Mouse (Mus musculus) kidney, adult 9 months (tissue): Measurements from ENCODE around the gene Caskin1.

Experiments used
- DNase-seq: peaks from one replicate; pipeline ENCODE4 v3.0.0; 2022

The Caskin1 gene

DNA sequence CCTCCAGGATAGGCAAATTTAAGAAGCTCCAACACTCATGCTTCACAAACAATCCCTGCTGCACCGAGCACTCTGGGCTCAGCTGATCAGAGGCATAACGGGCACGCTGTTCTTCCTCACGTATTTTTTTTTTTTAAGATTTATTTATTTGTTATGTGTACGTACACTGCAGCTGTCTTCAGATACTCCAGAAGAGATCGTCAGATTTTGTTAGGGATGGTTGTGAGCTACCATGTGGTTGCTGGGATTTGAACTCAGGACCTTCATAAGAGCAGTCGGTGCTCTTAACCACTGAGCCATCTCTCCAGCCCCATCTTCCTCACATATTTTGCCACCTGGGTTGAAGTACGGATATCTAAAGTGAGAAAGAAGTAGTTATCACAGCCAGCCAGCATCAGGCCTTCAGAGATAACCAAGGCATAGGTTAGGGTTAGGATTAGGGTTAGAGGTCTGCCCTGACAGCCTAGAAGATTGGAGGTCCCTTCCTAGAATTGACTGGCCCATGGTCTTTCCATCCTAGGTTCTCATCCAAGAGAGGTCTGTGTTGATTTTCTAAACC, 45.8 kb downstream of the Caskin1 start, which contains the start of gene Rab26:
Rab26 (minus strand) TSS at position 51 of the 559 bp plus-strand sequence.
- DNase-seq, result no peak

DNA sequence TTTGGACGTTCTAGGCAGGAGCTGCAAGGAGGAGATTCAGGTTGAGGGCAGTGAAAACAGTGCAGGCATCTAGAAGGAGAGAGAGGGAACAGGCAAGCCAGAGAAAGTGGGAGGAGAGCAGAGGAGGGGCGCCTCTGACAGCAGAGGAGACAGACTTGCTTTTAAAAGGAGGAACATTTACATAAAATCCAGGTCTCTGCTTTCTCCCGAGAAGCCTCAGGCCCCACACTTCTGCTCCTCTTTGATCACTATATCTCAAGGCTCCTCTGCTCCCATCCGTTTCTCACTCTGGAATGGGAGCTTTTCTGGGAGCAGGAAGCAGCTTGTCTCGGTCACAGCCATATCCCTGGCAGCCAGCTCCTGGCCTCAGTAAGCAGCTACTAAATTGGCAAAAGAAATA, 46.9 kb downstream of the Caskin1 start:
- no peak for DNase-seq

DNA sequence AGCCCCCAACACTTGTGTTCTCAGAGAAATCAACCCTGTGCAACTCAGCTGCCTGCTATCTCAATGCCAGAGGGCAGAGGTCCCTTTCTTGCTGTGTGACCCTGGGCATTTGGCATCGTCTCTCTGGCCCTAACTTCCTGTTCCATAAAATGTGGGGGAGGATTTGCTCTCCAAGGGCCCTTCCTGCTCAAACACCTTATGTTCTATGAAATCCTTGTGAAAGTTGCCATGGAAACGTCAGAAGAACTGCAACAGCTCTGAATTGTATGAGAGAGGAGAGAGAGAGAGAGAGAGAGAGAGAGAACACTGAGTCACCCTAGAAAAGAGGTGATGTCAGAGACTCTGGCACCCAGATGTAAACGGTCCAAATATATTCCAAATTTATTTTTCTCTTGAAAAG, 49.1 kb downstream of the Caskin1 start:
- no peak for DNase-seq

GRCm38 (mm10) chr17:24538950-24539349, 50.5 kb downstream of the Caskin1 start:
- DNase-seq, result peak; percentile 60

- DNase-seq, result peak; percentile 75
Measured at GRCm38 (mm10) chr17:24540375-24540774, 52.0 kb downstream of the Caskin1 start.

- no peak for DNase-seq
Measured at GRCm38 (mm10) chr17:24544613-24545012, 56.2 kb downstream of the Caskin1 start.

- DNase-seq, result no peak
Measured at GRCm38 (mm10) chr17:24545247-24545646, 56.8 kb downstream of the Caskin1 start.

DNA sequence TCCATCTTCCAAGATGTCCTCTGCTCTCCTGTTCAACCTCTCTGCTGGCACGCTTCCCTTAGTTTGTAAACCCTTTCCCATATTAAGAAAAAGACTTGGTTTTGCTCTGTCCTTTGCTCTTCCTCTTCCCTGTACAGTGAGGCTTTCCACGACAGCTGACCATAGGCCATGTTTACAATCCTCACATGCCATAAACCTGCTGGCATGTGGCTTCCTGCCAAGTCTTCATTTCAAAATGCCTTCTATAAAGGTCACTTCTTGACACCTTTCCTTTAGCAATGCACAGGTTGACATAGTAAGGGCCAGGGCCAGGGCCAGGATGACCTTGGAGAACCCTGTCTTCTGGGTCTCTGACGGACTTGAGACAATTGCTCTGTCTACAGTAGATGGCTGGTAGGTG, 57.8 kb downstream of the Caskin1 start:
- peak; percentile 31 for DNase-seq

GRCm38 (mm10) chr17:24548435-24548834, 60.0 kb downstream of the Caskin1 start:
- DNase-seq, result peak; percentile 67

DNA sequence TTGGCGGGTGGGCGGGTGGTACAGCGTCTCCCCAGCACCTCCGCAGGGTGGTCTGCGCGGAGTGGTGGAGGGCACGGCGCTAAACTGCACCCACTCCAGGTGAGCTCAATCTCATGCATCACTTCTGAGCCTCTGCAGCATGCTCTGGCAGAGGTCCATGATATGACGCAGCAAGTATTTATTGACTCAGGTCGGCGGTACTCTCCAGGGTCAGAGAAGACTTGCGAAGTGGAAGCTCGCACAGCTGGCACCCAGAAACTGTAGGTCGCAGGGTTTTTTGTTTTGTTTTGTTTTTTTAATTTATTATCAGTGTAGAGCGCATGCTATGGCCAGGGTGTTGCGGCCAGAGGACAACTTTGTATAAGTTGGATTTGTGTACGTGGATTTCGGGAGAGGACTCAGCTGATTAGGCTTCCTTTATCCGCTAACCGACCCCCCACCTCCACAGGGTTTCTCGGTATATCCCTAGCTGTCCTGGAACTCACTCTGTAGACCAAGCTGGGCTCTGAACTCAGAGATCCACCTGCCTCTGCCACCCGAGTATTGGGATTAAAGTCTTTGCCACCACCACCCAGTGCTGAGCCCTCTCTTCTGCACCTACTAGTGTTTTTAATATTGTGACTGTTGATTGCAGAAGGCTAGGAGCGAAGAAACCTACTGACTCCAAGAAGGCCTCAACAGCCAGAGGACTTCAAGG, 60.7 kb downstream of the Caskin1 start:
- peak; percentile 85 for DNase-seq

- DNase-seq, result peak; percentile 100
Measured at GRCm38 (mm10) chr17:24549618-24550415, 61.4 kb downstream of the Caskin1 start, which contains the start of gene Pkd1. Gene Pkd1 (plus strand): TSS chr17:24549834.

DNA sequence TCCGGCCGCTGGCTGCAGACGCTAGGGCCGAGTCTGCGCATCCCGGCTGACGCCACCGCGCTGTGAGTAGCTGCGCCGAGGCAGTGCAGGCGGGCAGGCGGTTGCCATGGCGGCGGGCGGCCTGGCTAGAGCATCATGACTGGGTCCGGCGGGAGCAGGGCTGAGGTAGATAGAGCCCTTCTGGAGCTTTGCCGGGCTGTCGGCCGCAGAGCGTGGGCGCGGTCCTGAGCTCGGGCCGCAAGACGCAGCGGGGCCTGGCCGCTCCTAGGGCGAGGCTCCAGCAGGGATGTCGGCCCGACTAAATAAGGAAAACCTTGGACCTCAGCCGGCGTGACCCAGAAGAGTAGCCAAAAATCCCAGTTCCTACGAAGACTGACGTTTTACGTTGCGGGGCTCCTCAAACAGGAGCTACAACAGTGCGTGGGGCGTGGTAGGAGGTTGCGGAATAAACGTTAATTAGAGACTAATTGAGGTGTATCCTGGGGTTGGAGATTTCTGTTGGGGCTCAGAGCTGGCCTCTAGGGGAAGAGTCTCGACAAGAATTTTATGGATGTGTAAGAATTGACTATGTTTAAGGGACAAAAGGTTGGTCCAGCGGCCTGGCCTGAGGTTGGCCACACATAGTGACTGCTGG, 62.1 kb downstream of the Caskin1 start:
- DNase-seq, result peak; percentile 70

DNA sequence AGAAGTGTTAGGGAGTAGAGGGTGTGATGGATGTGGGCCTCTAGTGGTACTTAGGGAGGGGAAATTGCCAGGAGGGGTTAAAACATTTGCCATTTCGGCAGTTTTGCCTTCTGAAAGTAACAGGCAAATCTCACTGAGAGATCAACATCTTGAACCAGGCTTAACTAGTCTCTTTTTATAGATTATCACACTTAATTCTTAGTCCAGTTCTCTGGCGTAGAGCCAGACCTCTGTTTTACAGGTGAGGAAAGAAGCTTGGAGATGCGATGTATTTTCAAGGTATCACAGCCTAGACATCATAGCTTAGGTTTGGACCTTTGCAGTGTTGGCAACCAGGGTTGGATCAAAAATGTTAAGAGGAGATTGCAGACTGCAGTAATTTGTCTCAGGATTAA, 62.6 kb downstream of the Caskin1 start:
- no peak for DNase-seq

- DNase-seq, result no peak
Measured at GRCm38 (mm10) chr17:24557091-24557490, 68.7 kb downstream of the Caskin1 start.
